Mouse (Mus musculus) heart, postnatal 0 days (tissue): ENCODE measurements around the gene Pop4.

ENCODE experiments used
- CTCF ChIP-seq: IDR thresholded peaks from 2 replicates; pipeline ENCODE4 v1.5.1; 2016; ENCODE audit warnings: antibody characterized with exemption, control low read depth, low read depth
- EP300 ChIP-seq: IDR thresholded peaks from 2 replicates; pipeline ENCODE4 v1.6.1; 2016; ENCODE audit warnings: antibody characterized with exemption, low read depth

DNA sequence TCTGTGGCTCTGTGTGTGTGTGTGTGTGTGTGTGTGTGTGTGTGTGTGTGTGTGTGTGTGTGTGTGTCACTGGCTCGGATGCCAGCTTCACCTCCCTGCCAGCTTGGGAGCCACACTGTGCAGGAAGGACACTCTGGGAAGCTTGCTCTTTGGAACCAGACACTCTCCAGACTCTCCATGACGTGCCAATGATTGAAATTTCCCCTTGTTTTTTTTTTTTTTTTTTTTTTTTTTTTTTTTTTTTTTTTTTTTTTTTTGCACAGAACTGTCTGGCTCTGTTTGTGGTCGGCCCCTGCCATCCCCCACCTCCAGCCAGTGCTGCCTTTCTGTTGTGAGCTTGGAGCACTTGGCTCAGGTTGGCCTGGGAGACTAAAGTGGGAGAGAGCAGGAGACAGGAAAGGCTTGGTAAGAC is 58.6 kb downstream of the Pop4 start:
- TF ChIP-seq CTCF (no peak), EP300 (no peak)
